Mouse (Mus musculus) hindbrain, embryonic 15.5 days (tissue): Measurements from ENCODE around the gene Stat5b. TPM values are rescaled to one million over a fixed set of nuclear protein-coding genes. Genes with fewer than 3 reads are reported as not detected.
A peak's percentile ranks its signal among the peaks of the same experiment; 100 is the strongest.

Experiments used
- ATAC-seq: fragments of 200-750 bp; cut with Nextera tagmentation; 2 replicates; pipeline ENCODE4 v1.8.0; 2017; ENCODE audit warnings: low read depth, moderate number of reproducible peaks, moderate TSS enrichment; ENCODE audit not compliant: low FRiP score
- H3K27ac ChIP-seq: fragments of 300-500 bp; sonication (generic); replicated peaks from 2 replicates; pipeline ENCODE4 v1.5.1; 2015; ENCODE audit warnings: mild to moderate bottlenecking, inconsistent platforms
- H3K27me3 ChIP-seq: fragments of 300-500 bp; sonication (generic); 2 replicates; pipeline ENCODE4 v1.6.1; 2015; ENCODE audit warnings: control low read depth, inconsistent platforms
- H3K36me3 ChIP-seq: fragments of 300-500 bp; sonication (generic); 2 replicates; pipeline ENCODE4 v1.6.1; 2015; ENCODE audit warnings: control low read depth, inconsistent platforms
- H3K4me1 ChIP-seq: fragments of 300-500 bp; sonication (generic); replicated peaks from 2 replicates; pipeline ENCODE4 v1.6.1; 2015; ENCODE audit warnings: control low read depth, inconsistent platforms
- H3K4me2 ChIP-seq: fragments of 300-500 bp; sonication (generic); 2 replicates; pipeline ENCODE4 v1.6.1; 2015; ENCODE audit warnings: moderate library complexity, mild to moderate bottlenecking, inconsistent platforms
- H3K4me3 ChIP-seq: fragments of 300-500 bp; sonication (generic); 2 replicates; pipeline ENCODE4 v1.5.1; 2015; ENCODE audit warnings: mild to moderate bottlenecking, inconsistent platforms
- H3K9ac ChIP-seq: fragments of 300-500 bp; sonication (generic); 2 replicates; pipeline ENCODE4 v1.6.1; 2015; ENCODE audit warnings: inconsistent platforms
- H3K9me3 ChIP-seq: fragments of 300-500 bp; sonication (generic); 2 replicates; pipeline ENCODE4 v1.6.1; 2016; ENCODE audit warnings: control low read depth, inconsistent platforms
- WGBS: fragments of 180-500 bp; shearing (Covaris S2); methylation state at CpG from one replicate; pipeline ENCODE4 v1.1.7; 2015; 5-methylcytosine and 5-hydroxymethylcytosine counted together
- polyA plus RNA-seq: library from polyadenylated mRNA; unstranded; fragments of >200 nt; fragmentation: Nextera tagmentation; extraction: Ambion mirVana; gene quantifications from 2 replicates; pipeline ENCODE4 v1.2.1, GENCODE M21; 2015

The Stat5b gene
- polyA plus RNA-seq, 1 experiment from 2014 or later, result 20.3 TPM

DNA sequence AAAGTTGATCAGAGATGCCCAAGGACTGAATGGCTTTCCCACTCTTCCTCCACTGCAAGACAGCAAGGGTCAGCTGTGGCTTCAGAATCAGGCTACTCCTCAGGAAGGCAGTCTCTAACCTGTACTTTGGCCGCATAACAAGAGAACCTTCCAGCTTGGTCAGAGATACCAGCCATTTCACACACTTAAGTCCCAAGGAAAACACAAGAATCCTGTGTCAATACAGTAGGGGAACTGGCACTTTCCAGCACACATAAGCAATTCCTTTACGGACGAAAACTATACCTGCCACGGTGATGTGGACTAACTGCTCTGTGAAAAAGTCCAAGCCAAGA lies 113.8 kb downstream of the Stat5b start:
- no peak for ATAC-seq
- 90% methylated on average over 4 of the region's 4 CpGs for WGBS
- peaks cover 15% of the 10 kb centered on the region; the same call in 1 of the 2 replicates for H3K36me3 ChIP-seq
- no peaks in the 10 kb centered on the region for H3K27me3 ChIP-seq
- H3K9me3 ChIP-seq, result no peaks in the 10 kb centered on the region
- peak overlapping the region; percentile 89 for H3K4me2 ChIP-seq
- peak overlapping the region; percentile 88 for H3K4me3 ChIP-seq
- peaks cover 24% of the 10 kb centered on the region for H3K4me1 ChIP-seq
- no peak overlapping the region for H3K27ac ChIP-seq
- H3K9ac ChIP-seq, result peak overlapping the region; percentile 82

DNA sequence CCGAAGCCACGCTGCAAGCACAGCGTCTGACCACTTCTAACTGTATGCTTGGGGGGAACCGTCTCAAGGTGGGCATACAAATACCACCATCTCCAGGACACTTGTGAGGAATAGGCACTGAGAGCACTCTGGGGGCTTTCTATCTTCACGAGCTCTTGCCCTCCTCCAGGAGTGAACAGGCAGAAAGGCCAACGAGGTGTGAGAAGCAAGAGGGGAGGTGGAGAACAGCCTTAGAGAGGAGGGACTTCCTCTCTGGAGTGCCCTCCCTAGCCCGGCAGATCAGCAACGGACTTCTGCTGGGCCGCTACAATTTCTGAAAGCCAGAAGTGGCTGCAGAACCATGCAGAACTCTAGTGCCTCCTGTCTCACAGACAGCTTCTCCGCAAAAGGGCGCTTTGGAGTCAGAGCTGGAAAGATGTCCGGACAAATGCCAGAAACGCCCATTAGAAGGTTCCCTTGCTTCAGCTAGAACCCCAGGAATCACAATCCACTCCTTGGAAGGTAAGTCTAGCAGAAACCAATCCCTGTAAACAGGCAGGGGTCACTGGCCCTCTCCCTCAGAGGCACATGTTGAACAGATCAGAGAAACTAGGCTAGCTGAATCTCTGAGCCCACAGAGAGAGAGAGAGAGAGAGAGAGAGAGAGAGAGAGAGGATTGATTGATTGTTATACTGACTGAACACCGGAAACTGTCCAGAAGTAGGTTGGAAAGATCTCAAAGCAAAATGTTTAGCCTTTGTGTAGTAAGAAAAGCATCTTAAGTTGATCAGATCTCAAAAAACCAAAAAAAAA lies 114.4 kb downstream of the Stat5b start:
- Histone ChIP-seq H3K27me3 (no peaks in the 10 kb centered on the region), H3K36me3 (peaks cover 10% of the 10 kb centered on the region; the same call in 1 of the 2 replicates), H3K4me2 (peak overlapping the region; percentile 89), H3K9ac (no peak overlapping the region), H3K4me3 (no peak overlapping the region), H3K9me3 (no peaks in the 10 kb centered on the region), H3K4me1 (peaks cover 24% of the 10 kb centered on the region), H3K27ac (no peak overlapping the region)
- no peak for ATAC-seq
- 81% methylated on average over 14 of the region's 14 CpGs for WGBS

DNA sequence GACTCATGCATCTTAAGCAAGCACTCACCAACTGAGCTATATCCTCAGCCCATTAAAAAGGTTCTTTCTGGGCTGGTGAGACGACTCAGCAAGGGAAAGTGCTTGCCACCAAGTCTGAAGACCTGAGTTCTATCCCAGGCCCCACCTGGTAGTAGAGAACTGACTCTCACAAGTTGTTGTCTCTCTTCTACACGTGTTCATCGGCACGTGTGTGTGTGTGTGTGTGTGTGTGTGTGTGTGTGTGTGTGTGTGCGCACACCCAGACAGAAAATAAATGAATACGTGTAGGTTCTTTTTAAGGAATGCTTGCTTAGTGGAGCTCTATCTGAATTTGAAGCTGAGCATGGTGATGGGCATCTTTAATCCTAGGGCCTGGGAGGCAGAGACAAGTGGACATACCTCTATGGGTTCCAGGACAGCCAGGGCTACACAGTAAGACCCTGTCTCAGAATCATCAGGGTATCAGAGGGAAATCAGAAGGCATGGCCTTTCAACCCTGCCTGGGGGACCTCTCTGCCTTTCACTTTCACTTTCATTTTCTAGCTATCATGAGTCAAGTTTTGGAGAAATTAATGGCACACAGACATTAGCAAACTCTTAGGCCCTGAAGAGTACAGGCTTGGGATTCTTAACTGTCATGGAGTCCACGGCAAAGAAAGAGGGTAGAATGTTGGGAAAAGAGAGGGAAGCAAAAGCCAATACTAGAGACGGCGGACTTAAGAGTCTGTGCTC lies 115.2 kb downstream of the Stat5b start:
- H3K27ac ChIP-seq, result no peak overlapping the region
- 90% methylated on average over 9 of the region's 9 CpGs for WGBS
- 0 out of 2 replicates have a peak, but pooled peaks cover 7% of the 10 kb centered on the region for H3K36me3 ChIP-seq
- H3K4me2 ChIP-seq, result no peak overlapping the region
- no peaks in the 10 kb centered on the region for H3K9me3 ChIP-seq
- H3K4me1 ChIP-seq, result peaks cover 24% of the 10 kb centered on the region
- no peak overlapping the region for H3K4me3 ChIP-seq
- no peak for ATAC-seq
- no peaks in the 10 kb centered on the region for H3K27me3 ChIP-seq
- no peak overlapping the region for H3K9ac ChIP-seq

Other genes with a start within 250 kb of the Stat5b start
- gene Nkiras2, start 231.5 kb downstream of the Stat5b start, polyA plus RNA-seq, result 96.2 and 104 TPM in 2 replicates
- gene Dnajc7, start 230.6 kb downstream of the Stat5b start, polyA plus RNA-seq, result 278 and 296 TPM in 2 replicates
- 0.82 and 0.94 TPM in 2 replicates for gene Zfp385c, start 158.3 kb downstream of the Stat5b start, polyA plus RNA-seq
- gene Dhx58, start 146.5 kb downstream of the Stat5b start, polyA plus RNA-seq, result 3.0 and 3.1 TPM in 2 replicates
- gene Kat2a, start 138.3 kb downstream of the Stat5b start, polyA plus RNA-seq, result 67.2 and 74.0 TPM in 2 replicates
- 0.25 and 0.35 TPM in 2 replicates for gene Hspb9, start 136.9 kb downstream of the Stat5b start, polyA plus RNA-seq
- gene Rab5c, start 112.5 kb downstream of the Stat5b start, polyA plus RNA-seq, result 42.0 and 42.4 TPM in 2 replicates
- gene Kcnh4, start 90.8 kb downstream of the Stat5b start, polyA plus RNA-seq, result 8.8 and 10.3 TPM in 2 replicates
- gene Hcrt, start 87.8 kb downstream of the Stat5b start, polyA plus RNA-seq, result 0.38 and 1.3 TPM in 2 replicates
- gene Ghdc, start 79.8 kb downstream of the Stat5b start, polyA plus RNA-seq, result 7.4 and 8.4 TPM in 2 replicates
- 2.1 TPM in 2 replicates for gene Stat5a, start 8.6 kb upstream of the Stat5b start, polyA plus RNA-seq
- gene Stat3, start 88.8 kb upstream of the Stat5b start, polyA plus RNA-seq, result 46.0 and 48.4 TPM in 2 replicates
- gene Cavin1, start 120.2 kb upstream of the Stat5b start, polyA plus RNA-seq, result 47.2 and 50.1 TPM in 2 replicates
- 147 and 157 TPM in 2 replicates for gene Atp6v0a1, start 158.7 kb upstream of the Stat5b start, polyA plus RNA-seq
- gene Naglu, start 219.3 kb upstream of the Stat5b start, polyA plus RNA-seq, result 13.0 and 15.5 TPM in 2 replicates
- 0.47 and 0.48 TPM in 2 replicates for gene Hsd17b1, start 227.7 kb upstream of the Stat5b start, polyA plus RNA-seq
- gene Coasy, start 231.8 kb upstream of the Stat5b start, polyA plus RNA-seq, result 40.6 and 42.4 TPM in 2 replicates
- 85.1 and 90.0 TPM in 2 replicates for gene Mlx, start 236.6 kb upstream of the Stat5b start, polyA plus RNA-seq
- gene Psmc3ip, start 244.7 kb upstream of the Stat5b start, polyA plus RNA-seq, result 21.3 and 22.5 TPM in 2 replicates